Mouse (Mus musculus) liver, embryonic 13.5 days (tissue): Measurements from ENCODE around the gene Olfr922. TPM values are rescaled to one million over a fixed set of nuclear protein-coding genes. Genes with fewer than 3 reads are reported as not detected.

Experiments
- ATAC-seq: fragments of 200-750 bp; cut with Nextera tagmentation; 2 replicates; pipeline ENCODE4 v1.8.0; 2017; ENCODE audit warnings: low read depth, mild to moderate bottlenecking, moderate number of reproducible peaks, moderate library complexity
- DNase-seq: peaks from one replicate; pipeline ENCODE4 v3.0.0; 2022
- H3K27ac ChIP-seq: fragments of 300-500 bp; sonication (generic); 2 replicates; pipeline ENCODE4 v1.5.1; 2015; ENCODE audit warnings: moderate library complexity, mild to moderate bottlenecking, inconsistent platforms
- H3K27me3 ChIP-seq: fragments of 300-500 bp; sonication (generic); 2 replicates; pipeline ENCODE4 v1.6.1; 2015; ENCODE audit warnings: mild to moderate bottlenecking, inconsistent platforms
- H3K36me3 ChIP-seq: fragments of 300-500 bp; sonication (generic); 2 replicates; pipeline ENCODE4 v1.6.1; 2015; ENCODE audit warnings: mild to moderate bottlenecking, inconsistent platforms
- H3K4me1 ChIP-seq: fragments of 300-500 bp; sonication (generic); replicated peaks from 2 replicates; pipeline ENCODE4 v1.6.1; 2015; ENCODE audit warnings: inconsistent platforms
- H3K4me2 ChIP-seq: fragments of 300-500 bp; sonication (generic); 2 replicates; pipeline ENCODE4 v1.6.1; 2015; ENCODE audit warnings: inconsistent platforms, mild to moderate bottlenecking, moderate library complexity
- H3K4me3 ChIP-seq: fragments of 300-500 bp; sonication (generic); replicated peaks from 2 replicates; pipeline ENCODE4 v1.5.1; 2015; ENCODE audit warnings: mild to moderate bottlenecking, inconsistent platforms
- H3K9ac ChIP-seq: fragments of 300-500 bp; sonication (generic); 2 replicates; pipeline ENCODE4 v1.6.1; 2015; ENCODE audit warnings: mild to moderate bottlenecking, inconsistent platforms
- H3K9me3 ChIP-seq: fragments of 300-500 bp; sonication (generic); replicated peaks from 2 replicates; pipeline ENCODE4 v1.6.1; 2016; ENCODE audit warnings: inconsistent platforms
- WGBS: fragments of 180-500 bp; shearing (Covaris S2); methylation state at CpG from one replicate; pipeline ENCODE4 v1.1.7; 2015; ENCODE audit not compliant: insufficient replicate concordance; 5-methylcytosine and 5-hydroxymethylcytosine counted together
- polyA plus RNA-seq: library from polyadenylated mRNA; unstranded; fragments of >200 nt; fragmentation: Nextera tagmentation; extraction: Ambion mirVana; gene quantifications from 2 replicates; pipeline ENCODE4 v1.2.1, GENCODE M21; 2015

The Olfr922 gene
- polyA plus RNA-seq = not detected in 2 replicates

DNA sequence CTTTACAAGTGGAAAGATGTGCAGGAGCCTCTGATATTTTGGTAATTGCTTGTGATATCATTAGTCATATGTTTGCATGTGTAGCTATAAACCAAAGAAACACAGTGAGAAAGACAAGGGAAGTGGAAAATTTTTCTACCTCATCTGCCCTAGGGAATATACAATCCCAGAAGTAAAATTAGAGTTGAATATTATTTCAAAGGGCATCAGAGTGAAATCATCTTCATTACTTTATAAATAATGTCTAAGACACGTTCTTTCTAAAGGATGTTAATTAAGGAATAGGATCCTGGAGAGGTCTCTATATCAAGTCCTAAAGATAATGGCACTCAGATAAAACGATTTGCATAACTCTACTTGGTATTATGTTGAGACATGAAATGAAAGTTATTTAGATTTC is at the start of gene Olfr922:
Gene Olfr922, plus strand, starts transcription at position 301 of the 400 bp plus-strand sequence.
- WGBS = 41% methylated on average over 2 of the region's 2 CpGs

DNA sequence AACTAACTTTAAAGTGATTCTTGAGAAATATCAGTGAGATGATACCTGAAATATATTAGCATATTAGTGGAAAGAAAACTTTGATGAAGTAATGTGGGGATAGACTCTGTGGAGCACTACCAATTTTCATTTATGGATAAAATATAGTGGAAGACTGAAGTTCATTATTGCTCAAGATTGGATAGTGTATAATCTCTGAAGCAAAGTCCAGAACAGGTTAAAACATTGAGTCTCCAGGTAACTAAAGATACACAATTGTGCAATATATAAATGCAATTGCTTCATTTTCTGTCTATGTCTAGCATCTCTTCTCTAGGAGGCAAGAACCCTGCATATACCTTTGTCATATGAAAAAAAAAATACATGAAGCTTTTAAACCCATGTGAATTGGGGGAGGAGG is 41.6 kb upstream of the Olfr922 start, which contains the start of gene Olfr921:
Gene Olfr921, plus strand, starts transcription at position 301 of the 400 bp plus-strand sequence.
- Histone ChIP-seq H3K27me3 (no peaks in the 10 kb centered on the region), H3K27ac (no peak within 1 kb of the TSS), H3K4me1 (no peaks in the 10 kb centered on the region), H3K9ac (no peak within 1 kb of the TSS), H3K4me2 (no peak within 1 kb of the TSS), H3K36me3 (no peaks in the 10 kb centered on the region), H3K4me3 (no peak within 1 kb of the TSS), H3K9me3 (no peaks in the 10 kb centered on the region)
- no peak for ATAC-seq
- no peak for DNase-seq

More for the DNA sequence above, at the start of gene Olfr922:
- Histone ChIP-seq H3K9me3 (no peaks in the 10 kb centered on the region), H3K9ac (no peak within 1 kb of the TSS), H3K4me3 (no peak within 1 kb of the TSS), H3K27me3 (no peaks in the 10 kb centered on the region), H3K4me2 (no peak within 1 kb of the TSS), H3K4me1 (no peaks in the 10 kb centered on the region), H3K36me3 (no peaks in the 10 kb centered on the region), H3K27ac (no peak within 1 kb of the TSS)
- no peak for ATAC-seq
- no peak for DNase-seq

DNA sequence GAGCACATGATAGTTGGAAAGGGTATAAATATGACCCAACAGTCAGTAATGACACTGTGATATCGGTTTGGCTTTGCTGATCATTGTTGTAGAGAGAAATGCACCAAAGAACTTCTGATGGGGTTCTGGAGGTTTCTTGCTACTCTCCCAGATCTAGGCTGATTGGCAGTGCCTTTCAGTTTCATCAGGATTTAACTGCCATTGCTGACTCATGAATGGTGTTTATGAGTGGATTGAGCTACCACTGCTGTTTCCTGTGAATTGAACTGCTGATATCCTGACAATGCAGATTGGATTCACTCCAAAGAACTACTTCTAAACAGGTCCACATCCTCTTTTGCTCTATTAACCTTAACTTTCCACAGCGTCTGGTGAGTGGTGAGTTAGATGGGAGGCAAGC is 21.7 kb upstream of the Olfr922 start:
- no peak overlapping the region for H3K4me3 ChIP-seq
- no peak for DNase-seq
- H3K4me2 ChIP-seq = no peak overlapping the region
- H3K4me1 ChIP-seq = no peaks in the 10 kb centered on the region
- ATAC-seq = no peak
- no peaks in the 10 kb centered on the region for H3K27me3 ChIP-seq
- no peak overlapping the region for H3K27ac ChIP-seq
- no peaks in the 10 kb centered on the region for H3K9me3 ChIP-seq
- WGBS = 60% methylated on average over 2 of the region's 2 CpGs
- no peaks in the 10 kb centered on the region for H3K36me3 ChIP-seq
- H3K9ac ChIP-seq = no peak overlapping the region

DNA sequence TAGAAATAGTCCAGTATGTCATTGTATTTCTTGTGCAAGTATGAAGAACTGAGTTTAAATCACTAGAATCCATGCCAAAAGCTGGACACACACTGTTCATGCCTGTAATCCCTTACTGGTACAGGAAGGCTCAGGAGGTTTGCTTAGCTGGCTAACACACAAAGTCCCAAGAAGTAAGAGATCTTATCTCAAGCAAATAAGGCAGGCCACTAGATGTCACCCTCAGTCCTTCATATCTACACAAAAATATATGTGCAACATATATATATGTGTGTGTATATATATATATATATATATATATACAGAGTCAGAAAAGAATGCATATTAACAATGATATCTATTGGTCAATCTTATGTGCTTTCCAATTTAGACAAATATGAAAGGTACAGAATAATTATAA is 8.7 kb upstream of the Olfr922 start:
- Histone ChIP-seq H3K27ac (no peak overlapping the region), H3K9ac (no peak overlapping the region), H3K27me3 (no peaks in the 10 kb centered on the region), H3K36me3 (no peaks in the 10 kb centered on the region), H3K4me1 (no peaks in the 10 kb centered on the region), H3K4me3 (no peak overlapping the region), H3K9me3 (no peaks in the 10 kb centered on the region), H3K4me2 (no peak overlapping the region)
- ATAC-seq = no peak
- no peak for DNase-seq

DNA sequence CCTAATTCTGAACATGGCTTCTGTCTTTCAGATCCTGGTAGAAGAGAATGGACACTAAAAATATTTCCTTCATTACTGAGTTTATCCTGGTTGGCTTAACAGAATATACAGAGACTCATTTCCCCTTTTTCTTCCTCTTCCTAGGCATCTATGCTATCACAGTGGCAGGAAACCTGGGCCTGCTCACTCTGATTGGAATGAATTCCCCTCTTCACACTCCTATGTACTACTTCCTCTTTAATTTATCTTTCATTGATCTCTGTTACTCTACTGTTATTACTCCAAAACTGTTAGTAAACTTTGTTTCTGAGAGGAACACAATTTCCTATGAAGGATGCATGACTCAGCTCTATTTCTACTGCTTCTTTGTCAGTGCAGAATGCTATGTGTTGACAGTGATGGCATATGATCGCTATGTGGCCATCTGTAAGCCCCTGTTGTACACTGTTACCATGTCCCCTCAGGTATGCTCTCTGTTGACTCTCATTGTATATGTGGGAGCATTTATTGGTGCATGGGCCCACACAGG is 1.1 kb downstream of the Olfr922 start:
- Histone ChIP-seq H3K27me3 (no peaks in the 10 kb centered on the region), H3K27ac (no peak overlapping the region), H3K4me1 (no peaks in the 10 kb centered on the region), H3K4me3 (no peak overlapping the region), H3K36me3 (no peaks in the 10 kb centered on the region), H3K4me2 (no peak overlapping the region), H3K9ac (no peak overlapping the region), H3K9me3 (no peaks in the 10 kb centered on the region)
- WGBS = 58% methylated on average over 1 of the region's 1 CpGs
- ATAC-seq (no peak), DNase-seq (no peak)

DNA sequence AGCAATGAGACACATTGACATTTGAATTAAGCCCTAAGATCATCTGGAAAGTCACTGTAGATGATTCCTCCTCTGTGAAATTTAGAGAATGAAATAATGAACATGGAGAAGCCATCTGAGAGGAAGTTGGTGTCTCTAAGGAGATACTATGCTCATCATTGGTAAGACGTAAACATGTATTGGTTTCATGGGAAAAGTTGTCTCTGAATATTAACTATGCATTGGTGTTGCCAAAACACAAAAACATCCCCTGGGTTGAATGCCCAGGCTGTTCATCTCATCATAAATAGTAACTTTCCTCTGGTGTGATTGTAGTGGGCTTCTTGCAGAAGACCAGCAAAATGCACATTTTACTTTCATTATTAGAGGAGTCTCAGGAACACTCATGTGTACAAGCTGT is 11.8 kb downstream of the Olfr922 start, which contains the start of gene Olfr923:
Gene Olfr923, plus strand, starts transcription at position 301 of the 400 bp plus-strand sequence.
- H3K27me3 ChIP-seq = no peaks in the 10 kb centered on the region
- DNase-seq (no peak), ATAC-seq (no peak)
- WGBS = 58% methylated on average over 1 of the region's 1 CpGs
- H3K4me2 ChIP-seq = no peak within 1 kb of the TSS
- no peak within 1 kb of the TSS for H3K27ac ChIP-seq
- H3K9me3 ChIP-seq = no peaks in the 10 kb centered on the region
- H3K9ac ChIP-seq = no peak within 1 kb of the TSS
- no peaks in the 10 kb centered on the region for H3K36me3 ChIP-seq
- H3K4me3 ChIP-seq = no peak within 1 kb of the TSS
- no peaks in the 10 kb centered on the region for H3K4me1 ChIP-seq

DNA sequence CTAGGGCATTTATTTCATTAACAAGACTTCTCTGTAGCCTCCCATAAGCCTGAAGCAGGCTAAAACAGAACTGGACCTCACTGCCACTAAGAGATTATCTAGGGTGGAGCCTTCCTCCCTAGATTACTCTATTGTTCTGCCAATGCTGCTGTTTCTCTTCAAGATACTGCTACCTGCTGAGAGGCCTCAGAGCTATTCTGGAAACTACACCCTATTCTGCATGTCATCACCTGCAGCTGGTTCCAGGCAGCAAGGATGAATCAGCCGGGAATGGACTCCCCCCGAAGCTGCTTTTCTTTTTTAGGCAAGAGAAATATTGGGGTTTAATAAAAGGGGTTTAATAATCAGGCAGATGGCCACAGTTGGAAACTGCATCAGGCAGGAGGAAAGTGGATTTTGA is 18.6 kb downstream of the Olfr922 start:
- no peak for ATAC-seq
- Histone ChIP-seq H3K36me3 (no peaks in the 10 kb centered on the region), H3K4me2 (no peak overlapping the region), H3K9ac (no peak overlapping the region), H3K4me1 (no peaks in the 10 kb centered on the region), H3K9me3 (no peaks in the 10 kb centered on the region), H3K27ac (no peak overlapping the region), H3K27me3 (no peaks in the 10 kb centered on the region), H3K4me3 (no peak overlapping the region)
- no peak for DNase-seq
- 67% methylated on average over 2 of the region's 2 CpGs for WGBS

DNA sequence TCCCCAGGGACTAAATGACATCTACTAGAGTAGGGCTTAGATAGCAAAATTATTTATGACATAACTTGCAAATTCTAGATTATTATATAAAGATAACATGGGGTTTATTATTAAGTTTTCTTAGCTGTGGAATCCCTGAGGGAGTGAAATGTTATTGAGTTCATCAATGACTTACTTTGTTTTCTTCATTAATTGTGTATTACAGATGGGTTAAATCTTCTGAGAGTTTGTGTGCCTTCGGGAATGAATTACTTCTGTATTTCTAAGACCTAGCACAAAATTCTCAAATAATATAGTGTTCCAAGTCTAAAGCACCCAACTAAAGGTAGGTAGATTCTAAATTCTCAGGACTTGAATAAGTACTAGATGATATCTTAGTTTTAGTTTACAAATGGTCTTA is 29.7 kb downstream of the Olfr922 start, which contains the start of gene Olfr924:
Gene Olfr924, plus strand, starts transcription at position 301 of the 400 bp plus-strand sequence.
- Histone ChIP-seq H3K36me3 (no peaks in the 10 kb centered on the region), H3K4me2 (no peak within 1 kb of the TSS), H3K9ac (no peak within 1 kb of the TSS), H3K4me1 (no peaks in the 10 kb centered on the region), H3K27ac (no peak within 1 kb of the TSS), H3K9me3 (no peaks in the 10 kb centered on the region), H3K4me3 (no peak within 1 kb of the TSS), H3K27me3 (no peaks in the 10 kb centered on the region)
- ATAC-seq (no peak), DNase-seq (no peak)
- WGBS = 60% methylated on average over 1 of the region's 1 CpGs

DNA sequence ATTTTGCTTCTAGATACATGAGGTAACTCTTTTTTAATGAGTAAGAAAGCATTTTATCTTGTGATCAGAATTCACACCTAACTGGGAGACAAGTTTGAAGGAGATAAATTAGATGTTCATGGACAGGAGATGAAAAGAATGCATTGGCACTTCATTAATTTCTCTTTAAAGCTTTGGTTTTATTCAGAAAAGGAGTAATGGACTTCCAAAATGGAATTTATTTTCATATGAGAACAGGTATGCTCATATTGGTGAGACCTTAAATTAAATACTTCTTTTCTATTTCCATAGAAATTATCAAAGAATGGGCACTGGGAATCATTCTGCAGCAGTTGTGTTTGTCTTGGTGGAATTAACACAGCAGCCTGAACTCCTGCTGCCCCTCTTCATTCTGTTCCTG is 40.3 kb downstream of the Olfr922 start, which contains the start of gene Olfr26:
Gene Olfr26, plus strand, starts transcription at position 301 of the 400 bp plus-strand sequence.
- H3K4me3 ChIP-seq = no peak within 1 kb of the TSS

More for the DNA sequence above, 40.3 kb downstream of the Olfr922 start, which contains the start of gene Olfr26:
- no peak within 1 kb of the TSS for H3K4me2 ChIP-seq
- DNase-seq (no peak), ATAC-seq (no peak)
- no peaks in the 10 kb centered on the region for H3K4me1 ChIP-seq
- no peaks in the 10 kb centered on the region for H3K9me3 ChIP-seq
- H3K27ac ChIP-seq = no peak within 1 kb of the TSS
- no peaks in the 10 kb centered on the region for H3K27me3 ChIP-seq
- H3K9ac ChIP-seq = no peak within 1 kb of the TSS
- no peaks in the 10 kb centered on the region for H3K36me3 ChIP-seq

Other genes starting within 250 kb of the Olfr922 start
- gene Olfr912, start 234.4 kb upstream of the Olfr922 start, polyA plus RNA-seq = not detected in 2 replicates
- gene Olfr913, start 221.9 kb upstream of the Olfr922 start, polyA plus RNA-seq = not detected in 2 replicates
- gene Olfr914, start 209.5 kb upstream of the Olfr922 start, polyA plus RNA-seq = not detected in 2 replicates
- gene Olfr916, start 154.7 kb upstream of the Olfr922 start, polyA plus RNA-seq = not detected in 2 replicates
- not detected in 2 replicates for gene Olfr917, start 148.8 kb upstream of the Olfr922 start, polyA plus RNA-seq
- not detected in 2 replicates for gene Olfr918, start 140.0 kb upstream of the Olfr922 start, polyA plus RNA-seq
- not detected in 2 replicates for gene Olfr919, start 110.9 kb upstream of the Olfr922 start, polyA plus RNA-seq
- gene Vwa5a, start 96.3 kb upstream of the Olfr922 start, polyA plus RNA-seq = 8.5 and 9.3 TPM in 2 replicates
- gene Olfr920, start 62.3 kb upstream of the Olfr922 start, polyA plus RNA-seq = 0.02 TPM in 2 replicates
- not detected in 2 replicates for gene Olfr921, start 41.5 kb upstream of the Olfr922 start, polyA plus RNA-seq
- not detected in 2 replicates for gene Olfr923, start 11.9 kb downstream of the Olfr922 start, polyA plus RNA-seq
- not detected in 2 replicates for gene Olfr924, start 29.8 kb downstream of the Olfr922 start, polyA plus RNA-seq
- gene Olfr26, start 40.4 kb downstream of the Olfr922 start, polyA plus RNA-seq = not detected in 2 replicates
- gene Olfr926, start 62.5 kb downstream of the Olfr922 start, polyA plus RNA-seq = not detected in 2 replicates
- gene Olfr930, start 115.2 kb downstream of the Olfr922 start, polyA plus RNA-seq = not detected in 2 replicates
- not detected in 2 replicates for gene Olfr933, start 157.7 kb downstream of the Olfr922 start, polyA plus RNA-seq
- not detected in 2 replicates for gene Olfr934, start 173.7 kb downstream of the Olfr922 start, polyA plus RNA-seq
- not detected in 2 replicates for gene Olfr935, start 185.1 kb downstream of the Olfr922 start, polyA plus RNA-seq
- gene Olfr146, start 208.8 kb downstream of the Olfr922 start, polyA plus RNA-seq = not detected in 2 replicates